Mouse (Mus musculus) limb, embryonic 11.5 days (tissue): Measurements from ENCODE around the gene Cox19. TPM values are rescaled to one million over a fixed set of nuclear protein-coding genes. Genes with fewer than 3 reads are reported as not detected.

Experiments used
- ATAC-seq: fragments of 200-750 bp; cut with Nextera tagmentation; 2 replicates; pipeline ENCODE4 v1.8.0; 2017; ENCODE audit warnings: low read depth; ENCODE audit not compliant: insufficient number of reproducible peaks, low FRiP score, low TSS enrichment
- DNase-seq: peaks from one replicate; pipeline ENCODE4 v3.0.0-alpha.2; 2015; ENCODE audit warnings: low spot score
- H3K27ac ChIP-seq: fragments of 300-500 bp; sonication (generic); replicated peaks from 2 replicates; pipeline ENCODE4 v1.5.1; 2014; ENCODE audit warnings: low read depth, mild to moderate bottlenecking, low read length
- H3K27me3 ChIP-seq: fragments of 300-500 bp; sonication (generic); 2 replicates; pipeline ENCODE4 v1.6.1; 2014; ENCODE audit warnings: mild to moderate bottlenecking, low read length, mixed read lengths; ENCODE audit not compliant: control insufficient read depth, insufficient read depth
- H3K36me3 ChIP-seq: fragments of 300-500 bp; sonication (generic); 2 replicates; pipeline ENCODE4 v1.6.1; 2014; ENCODE audit warnings: mild to moderate bottlenecking, low read length, moderate library complexity, mixed read lengths; ENCODE audit not compliant: control insufficient read depth, insufficient read depth
- H3K4me1 ChIP-seq: fragments of 300-500 bp; sonication (generic); 2 replicates; pipeline ENCODE4 v1.6.1; 2014; ENCODE audit warnings: low read length, mixed read lengths; ENCODE audit not compliant: control insufficient read depth, insufficient read depth
- H3K4me2 ChIP-seq: fragments of 300-500 bp; sonication (generic); 2 replicates; pipeline ENCODE4 v1.6.1; 2014; ENCODE audit warnings: low read depth, mild to moderate bottlenecking, moderate library complexity; ENCODE audit not compliant: severe bottlenecking
- H3K4me3 ChIP-seq: fragments of 300-500 bp; sonication (generic); 2 replicates; pipeline ENCODE4 v1.5.1; 2014; ENCODE audit warnings: low read depth, low read length
- H3K9ac ChIP-seq: fragments of 300-500 bp; sonication (generic); 2 replicates; pipeline ENCODE4 v1.6.1; 2014; ENCODE audit warnings: mild to moderate bottlenecking, low read length
- H3K9me3 ChIP-seq: fragments of 300-500 bp; sonication (generic); 2 replicates; pipeline ENCODE4 v1.6.1; 2016; ENCODE audit warnings: low read length; ENCODE audit not compliant: control insufficient read depth
- WGBS: fragments of 180-500 bp; shearing (Covaris S2); extraction: QIAGEN DNeasy Blood & Tissue Kit; methylation state at CpG from one replicate; pipeline ENCODE4 v1.1.7; 2014; 5-methylcytosine and 5-hydroxymethylcytosine counted together
- polyA plus RNA-seq: library from polyadenylated mRNA; unstranded; fragments of >200 nt; fragmentation: Nextera tagmentation; extraction: Ambion mirVana; gene quantifications from 2 replicates; pipeline ENCODE4 v1.2.1, GENCODE M21; 2014

Gene Cox19
- polyA plus RNA-seq, 1 experiment from 2014 or later: 120 TPM

GRCm38 (mm10) chr5:139333301-139334013, 17.8 kb downstream of the Cox19 start:
- Histone ChIP-seq H3K4me2 (no peak overlapping the region), H3K36me3 (peaks cover 9% of the 10 kb centered on the region; the same call in 1 of the 2 replicates), H3K4me1 (no peaks in the 10 kb centered on the region), H3K27ac (no peak overlapping the region), H3K9me3 (no peaks in the 10 kb centered on the region), H3K4me3 (no peak overlapping the region), H3K27me3 (no peaks in the 10 kb centered on the region), H3K9ac (no peak overlapping the region)
- no peak for ATAC-seq
- 82% methylated on average over 16 of the region's 16 CpGs for WGBS
- no peak for DNase-seq

GRCm38 (mm10) chr5:139332590-139333272, 18.5 kb downstream of the Cox19 start:
- no peaks in the 10 kb centered on the region for H3K9me3 ChIP-seq
- ATAC-seq: no peak
- H3K4me3 ChIP-seq: no peak overlapping the region
- no peaks in the 10 kb centered on the region for H3K27me3 ChIP-seq
- WGBS: 90% methylated on average over 8 of the region's 8 CpGs
- no peaks in the 10 kb centered on the region for H3K4me1 ChIP-seq
- no peak overlapping the region for H3K27ac ChIP-seq
- H3K9ac ChIP-seq: no peak overlapping the region
- H3K4me2 ChIP-seq: no peak overlapping the region
- peaks cover 2% of the 10 kb centered on the region; the same call in 1 of the 2 replicates for H3K36me3 ChIP-seq
- DNase-seq: no peak

- ATAC-seq (no peak), DNase-seq (peak; percentile 92)
- WGBS: 23% methylated on average over 8 of the region's 8 CpGs
- no peak overlapping the region for H3K27ac ChIP-seq
- no peak overlapping the region for H3K4me3 ChIP-seq
- no peaks in the 10 kb centered on the region for H3K9me3 ChIP-seq
- H3K27me3 ChIP-seq: no peaks in the 10 kb centered on the region
- no peak overlapping the region for H3K9ac ChIP-seq
- no peak overlapping the region for H3K4me2 ChIP-seq
- H3K36me3 ChIP-seq: no peaks in the 10 kb centered on the region
- H3K4me1 ChIP-seq: no peaks in the 10 kb centered on the region
Measured at GRCm38 (mm10) chr5:139331742-139332141, 19.5 kb downstream of the Cox19 start.

- Histone ChIP-seq H3K4me1 (no peaks in the 10 kb centered on the region), H3K4me3 (no peak overlapping the region), H3K36me3 (no peaks in the 10 kb centered on the region), H3K27ac (no peak overlapping the region), H3K4me2 (no peak overlapping the region), H3K27me3 (peaks cover 9% of the 10 kb centered on the region), H3K9ac (no peak overlapping the region), H3K9me3 (no peaks in the 10 kb centered on the region)
- 71% methylated on average over 7 of the region's 7 CpGs for WGBS
- ATAC-seq (no peak), DNase-seq (no peak)
Measured at GRCm38 (mm10) chr5:139330766-139331165, 20.5 kb downstream of the Cox19 start.

- WGBS: 69% methylated on average over 7 of the region's 7 CpGs
Measured at GRCm38 (mm10) chr5:139327634-139328020, 23.6 kb downstream of the Cox19 start.

GRCm38 (mm10) chr5:139326986-139327633, 24.1 kb downstream of the Cox19 start:
- peaks cover 6% of the 10 kb centered on the region; the same call in 1 of the 2 replicates for H3K4me1 ChIP-seq
- no peaks in the 10 kb centered on the region for H3K36me3 ChIP-seq
- H3K27ac ChIP-seq: no peak overlapping the region
- H3K4me3 ChIP-seq: no peak overlapping the region
- H3K9me3 ChIP-seq: no peaks in the 10 kb centered on the region
- H3K9ac ChIP-seq: 0 out of 2 replicates have a peak overlapping the region, but pooled peaks have one; percentile 12
- 68% methylated on average over 7 of the region's 7 CpGs for WGBS
- ATAC-seq: no peak
- no peak overlapping the region for H3K4me2 ChIP-seq
- no peak for DNase-seq
- H3K27me3 ChIP-seq: peaks cover 38% of the 10 kb centered on the region

More at GRCm38 (mm10) chr5:139327634-139328020, 23.6 kb downstream of the Cox19 start:
- ATAC-seq (no peak), DNase-seq (no peak)
- H3K27ac ChIP-seq: no peak overlapping the region
- H3K4me1 ChIP-seq: peaks cover 6% of the 10 kb centered on the region; the same call in 1 of the 2 replicates
- no peaks in the 10 kb centered on the region for H3K9me3 ChIP-seq
- H3K4me3 ChIP-seq: no peak overlapping the region
- H3K4me2 ChIP-seq: no peak overlapping the region
- H3K9ac ChIP-seq: no peak overlapping the region
- H3K36me3 ChIP-seq: no peaks in the 10 kb centered on the region
- H3K27me3 ChIP-seq: peaks cover 38% of the 10 kb centered on the region

- ATAC-seq (no peak), DNase-seq (no peak)
- 62% methylated on average over 13 of the region's 13 CpGs for WGBS
- no peaks in the 10 kb centered on the region for H3K36me3 ChIP-seq
- H3K4me1 ChIP-seq: peaks cover 6% of the 10 kb centered on the region; the same call in 1 of the 2 replicates
- H3K9me3 ChIP-seq: no peaks in the 10 kb centered on the region
- H3K4me3 ChIP-seq: no peak overlapping the region
- no peak overlapping the region for H3K4me2 ChIP-seq
- peaks cover 38% of the 10 kb centered on the region for H3K27me3 ChIP-seq
- no peak overlapping the region for H3K9ac ChIP-seq
- no peak overlapping the region for H3K27ac ChIP-seq
Measured at GRCm38 (mm10) chr5:139326111-139326696, 25.0 kb downstream of the Cox19 start.

GRCm38 (mm10) chr5:139325395-139325966, 25.7 kb downstream of the Cox19 start, which contains the start of gene Adap1:
Gene Adap1, minus strand, starts transcription at chr5:139325622.
- peak; percentile 51 for ATAC-seq
- Histone ChIP-seq H3K4me2 (peak within 1 kb of the TSS; percentile 97), H3K9ac (peak within 1 kb of the TSS; percentile 49; the same call in 1 of the 2 replicates), H3K27ac (no peak within 1 kb of the TSS), H3K4me3 (peak within 1 kb of the TSS; percentile 44), H3K4me1 (peaks cover 6% of the 10 kb centered on the region; the same call in 1 of the 2 replicates), H3K9me3 (no peaks in the 10 kb centered on the region), H3K27me3 (peaks cover 38% of the 10 kb centered on the region), H3K36me3 (no peaks in the 10 kb centered on the region)
- DNase-seq: peak; percentile 56
- WGBS: 3% methylated on average over 61 of the region's 61 CpGs
